21 mouse cellular contexts compared by ENCODE assay signal in the genomic region with DNA sequence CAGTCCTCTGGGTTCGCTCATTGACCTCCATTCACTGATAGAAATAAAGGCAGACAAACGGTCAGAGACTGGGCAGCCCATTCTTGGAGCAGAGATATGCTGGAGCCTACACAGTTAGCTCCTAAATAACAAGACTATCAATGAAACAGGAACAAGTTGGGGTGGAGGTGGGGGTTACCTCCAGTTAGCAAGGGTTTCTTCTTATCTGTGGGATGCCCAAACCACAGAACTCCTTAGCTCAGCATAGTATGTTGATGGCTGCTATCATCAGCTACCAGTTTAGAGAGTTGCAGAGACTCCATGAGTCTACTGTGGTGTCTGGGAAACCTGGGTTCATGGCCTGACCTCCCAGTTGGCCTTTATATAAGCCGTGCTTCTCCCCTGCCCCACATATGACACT. TPM values are rescaled to one million over a fixed set of nuclear protein-coding genes. Genes with fewer than 3 reads are reported as not detected.
DNase-seq lines count a peak whose midpoint lies in the region; ATAC-seq and TF ChIP-seq lines count a peak whose summit lies in the region.
"Had no signal": no experiment of that assay in that cellular context is flagged by ENCODE, and none has a peak within 500 bp of the region (broad histone marks: within the 10 kb centered on the region; RNA-seq: fewer than 3 reads in every experiment).

No protein-coding gene starts in this region.

- 71% methylated on average over 3 of the region's 3 CpGs for WGBS in forebrain, embryonic 16.5 days
- WGBS in forebrain, embryonic 10.5 days = 86% methylated on average over 3 of the region's 3 CpGs

- H3K36me3 ChIP-seq in forebrain, embryonic 16.5 days (ENCODE audit: control insufficient read depth, insufficient read depth) = no peaks in the 10 kb centered on the region
- H3K36me3 ChIP-seq in forebrain, embryonic 10.5 days (replicated peaks) = no peaks in the 10 kb centered on the region
- H3K36me3 ChIP-seq in MEL (ENCODE audit: control insufficient read depth in 1 of 2, insufficient read depth in 2 of 2, low read length in 2 of 2) = no peaks in the 10 kb centered on the region
- H3K36me3 ChIP-seq: embryonic facial prominence, embryonic 13.5 days; embryonic facial prominence, embryonic 15.5 days had no signal

- no peak for TF ChIP-seq CTCF in MEL (IDR thresholded peaks at IDR 0.05 in 2 of 3, conservative IDR thresholded peaks at IDR 0.05 in 1 of 3; ENCODE audit: control insufficient read depth in 1 of 3, insufficient read depth in 1 of 3, low read depth in 2 of 3, low read length in 3 of 3, poor library complexity in 1 of 3, severe bottlenecking in 1 of 3)

- no peak overlapping the region for H3K9ac ChIP-seq in forebrain, embryonic 16.5 days (replicated peaks; ENCODE audit: low read depth, low read length)
- H3K9ac ChIP-seq in MEL (ENCODE audit: control insufficient read depth, low read depth, low read length, poor library complexity, severe bottlenecking) = no peak overlapping the region
- H3K9ac ChIP-seq: embryonic facial prominence, embryonic 13.5 days; embryonic facial prominence, embryonic 15.5 days; forebrain, embryonic 13.5 days had no signal

- no peak overlapping the region for H3K4me2 ChIP-seq in forebrain, embryonic 16.5 days (ENCODE audit: low read length)
- H3K4me2 ChIP-seq: embryonic facial prominence, embryonic 13.5 days; embryonic facial prominence, embryonic 15.5 days; forebrain, embryonic 13.5 days had no signal

- no peak for ATAC-seq in forebrain, embryonic 16.5 days
- peak; percentile 81 for ATAC-seq in megakaryocyte progenitor cell, adult 5-6 weeks (replicated peaks; ENCODE audit: poor library complexity)
- ATAC-seq: forebrain, embryonic 13.5 days had no signal

- H3K27ac ChIP-seq in forebrain, embryonic 16.5 days (ENCODE audit: low read length) = peak overlapping the region; percentile 17; the same call in 1 of the 2 replicates
- H3K27ac ChIP-seq in forebrain, embryonic 10.5 days = no peak overlapping the region
- no peak overlapping the region for H3K27ac ChIP-seq in MEL (ENCODE audit: control insufficient read depth, low read depth, low read length)
- H3K27ac ChIP-seq: embryonic facial prominence, embryonic 13.5 days; embryonic facial prominence, embryonic 15.5 days; forebrain, embryonic 13.5 days had no signal

- no peak overlapping the region for H3K4me3 ChIP-seq in forebrain, embryonic 16.5 days (replicated peaks; ENCODE audit: low read length)
- no peak overlapping the region for H3K4me3 ChIP-seq in forebrain, embryonic 10.5 days
- no peak overlapping the region for H3K4me3 ChIP-seq in MEL (ENCODE audit: control insufficient read depth in 1 of 2, insufficient read depth in 1 of 2, low read depth in 2 of 2, low read length in 2 of 2)
- H3K4me3 ChIP-seq: embryonic facial prominence, embryonic 13.5 days; embryonic facial prominence, embryonic 15.5 days; erythroblast, embryonic 14.5 days; forebrain, embryonic 13.5 days had no signal

- no peaks in the 10 kb centered on the region for H3K79me2 ChIP-seq in MEL (ENCODE audit: control insufficient read depth, insufficient read depth, low read length, poor library complexity)

- H3K9me3 ChIP-seq in forebrain, embryonic 16.5 days (ENCODE audit: control insufficient read depth, low read length) = no peaks in the 10 kb centered on the region
- H3K9me3 ChIP-seq in forebrain, embryonic 10.5 days = no peaks in the 10 kb centered on the region
- H3K9me3 ChIP-seq in MEL (replicated peaks; ENCODE audit: insufficient read depth, low read length) = no peaks in the 10 kb centered on the region
- H3K9me3 ChIP-seq: embryonic facial prominence, embryonic 13.5 days; embryonic facial prominence, embryonic 15.5 days; forebrain, embryonic 13.5 days had no signal

- TF ChIP-seq EP300 in MEL (IDR thresholded peaks at IDR 0.05; ENCODE audit: low read depth in 1 of 2, low read length in 2 of 2) = peak in 1 of 2 experiments; percentile 28; a peak in 1 of 4 replicates

- no peak for TF ChIP-seq POLR2A in MEL (IDR thresholded peaks at IDR 0.05; ENCODE audit: control insufficient read depth in 1 of 2, insufficient read depth in 1 of 2, low read depth in 1 of 2, low read length in 2 of 2, poor library complexity in 1 of 2)

- TF ChIP-seq RAD21 in MEL (IDR thresholded peaks at IDR 0.05; ENCODE audit: low read depth, low read length) = no peak

- H3K27me3 ChIP-seq in forebrain, embryonic 16.5 days (replicated peaks; ENCODE audit: control insufficient read depth, insufficient read depth, low read length) = no peaks in the 10 kb centered on the region
- H3K27me3 ChIP-seq in forebrain, embryonic 10.5 days (ENCODE audit: poor library complexity, severe bottlenecking) = no peaks in the 10 kb centered on the region
- H3K27me3 ChIP-seq in MEL (ENCODE audit: control insufficient read depth in 1 of 2, insufficient read depth in 2 of 2, low read length in 2 of 2) = no peaks in the 10 kb centered on the region
- H3K27me3 ChIP-seq: embryonic facial prominence, embryonic 13.5 days; embryonic facial prominence, embryonic 15.5 days; forebrain, embryonic 13.5 days had no signal

- DNase-seq in forebrain, embryonic 10.5 days (ENCODE audit: extremely low spot score, low spot score) = no peak
- DNase-seq in MEL (ENCODE audit: low read depth, low spot score) (peak; percentile 58), MEL-GATA-1-ER (ENCODE audit: extremely low read depth, low read depth) (peak; percentile 58)
- DNase-seq in kidney, adult 8-10 months = no peak
- DNase-seq in gastrocnemius, adult 8-10 months (ENCODE audit: low spot score in 2 of 2) = no peak
- no peak for DNase-seq in lung, postnatal 4 days
- DNase-seq: adrenal gland, adult 8-10 months; adrenal gland, postnatal 14 days; adrenal gland, postnatal 36 days; cerebellum, adult 11-12 months; cerebellum, adult 2 months; cerebellum, adult 9-10 months; cerebellum, postnatal 10 days; cerebellum, postnatal 25 days; embryo, embryonic 11 days had no signal

- H3K4me1 ChIP-seq in forebrain, embryonic 16.5 days (replicated peaks; ENCODE audit: control insufficient read depth, insufficient read depth, low read length) = peaks cover 4% of the 10 kb centered on the region; the same call in 1 of the 2 replicates
- H3K4me1 ChIP-seq in forebrain, embryonic 10.5 days = peaks cover 2% of the 10 kb centered on the region; the same call in 1 of the 2 replicates
- H3K4me1 ChIP-seq in MEL (ENCODE audit: control insufficient read depth in 1 of 2, insufficient read depth in 2 of 2, low read length in 2 of 2) = no peaks in the 10 kb centered on the region; a peak in 2 of 4 replicates
- H3K4me1 ChIP-seq: embryonic facial prominence, embryonic 13.5 days; embryonic facial prominence, embryonic 15.5 days; forebrain, embryonic 13.5 days had no signal

TF ChIP-seq in MEL, 35 proteins besides CTCF, POLR2A, EP300 and RAD21:
- TF ChIP-seq RCOR1 (IDR thresholded peaks at IDR 0.05; ENCODE audit: low read depth, low read length) (peak; percentile 11; the same call in 1 of the 2 replicates), NRF1 (IDR thresholded peaks at IDR 0.05; ENCODE audit: insufficient read depth, low read depth, low read length, poor library complexity, severe bottlenecking) (no peak), ZKSCAN1 (IDR thresholded peaks at IDR 0.05; ENCODE audit: low read depth, low read length) (no peak), UBTF (IDR thresholded peaks at IDR 0.05; ENCODE audit: borderline replicate concordance, insufficient read depth, low read depth, low read length) (no peak), MEF2A (IDR thresholded peaks at IDR 0.05; ENCODE audit: extremely low read depth, insufficient replicate concordance, low read depth, low read length, poor library complexity, severe bottlenecking) (no peak), GATA1 (IDR thresholded peaks at IDR 0.05; ENCODE audit: low read depth, low read length) (peak; percentile 36; the same call in 1 of the 2 replicates), E2F4 (IDR thresholded peaks at IDR 0.05; ENCODE audit: borderline replicate concordance, low read depth, low read length) (no peak)

RNA-seq across cellular contexts. Expression of gene Cnr1, which starts 33.0 kb away (rescaled TPM):
- polyA plus RNA-seq in forebrain, embryonic 16.5 days (2015; fragmentation: Nextera tagmentation; extraction: Ambion mirVana) = 86.8 and 103 TPM in 2 replicates
- 1.6 and 2.7 TPM in 2 replicates for polyA plus RNA-seq in forebrain, embryonic 10.5 days (2016; fragmentation: Nextera tagmentation; extraction: Ambion mirVana)
- total RNA-seq in MEL (2012; rRNA removed) = not detected in 2 replicates
- not detected for polyA plus RNA-seq in MEL (2012; ENCODE audit: insufficient read depth in 1 of 2, insufficient read length in 2 of 2, low read depth in 1 of 2, low replicate concordance in 2 of 2, missing spikeins in 1 of 2)
- total RNA-seq in megakaryocyte progenitor cell, adult 5-6 weeks (2015) = not detected in 2 replicates
- not detected in 2 replicates for total RNA-seq in megakaryocyte progenitor cell, adult 5-6 weeks (2017)
- under 1 TPM; 0.12 to 0.51 (median 0.36) TPM for total RNA-seq in gastrocnemius, adult 8-10 months (2022)
- polyA plus RNA-seq: erythroblast, embryonic 14.5 days had no signal

Comparison
In these comparisons a context has a peak if more than half of its experiments do, and no peak if none do; other contexts are left out.
1. DNase-seq: peak in MEL (single experiment) and MEL-GATA-1-ER (single experiment); none in forebrain, embryonic 10.5 days (single experiment), kidney, adult 8-10 months (0 of 2), gastrocnemius, adult 8-10 months (0 of 2) and lung, postnatal 4 days (0 of 2).